Mouse (Mus musculus): Measurements from ENCODE around the gene Dner.

Gene Dner

DNA sequence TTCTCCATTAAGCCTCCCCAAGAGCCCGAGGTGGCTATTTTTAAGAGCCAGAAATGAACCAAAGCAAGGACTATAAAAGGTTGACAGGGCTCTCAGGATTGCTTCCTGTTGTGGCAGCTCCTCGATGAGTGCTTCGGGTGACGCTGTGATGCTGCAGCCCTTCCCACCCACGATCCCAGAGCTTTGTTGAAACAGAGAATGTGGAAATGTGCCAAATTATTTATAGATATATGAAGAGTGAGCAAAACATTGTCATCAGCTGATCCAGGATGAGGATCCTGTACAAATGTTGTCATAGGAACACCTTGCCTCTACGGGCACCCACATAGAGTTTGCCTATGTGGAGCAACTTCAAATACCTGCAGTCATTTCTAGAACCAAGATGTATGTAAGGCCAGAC lies 67.8 kb downstream of the Dner start:
- DNase-seq: no peak

GRCm38 (mm10) chr1:84622978-84623554 lies 73.0 kb downstream of the Dner start:
- no peak for DNase-seq

DNA sequence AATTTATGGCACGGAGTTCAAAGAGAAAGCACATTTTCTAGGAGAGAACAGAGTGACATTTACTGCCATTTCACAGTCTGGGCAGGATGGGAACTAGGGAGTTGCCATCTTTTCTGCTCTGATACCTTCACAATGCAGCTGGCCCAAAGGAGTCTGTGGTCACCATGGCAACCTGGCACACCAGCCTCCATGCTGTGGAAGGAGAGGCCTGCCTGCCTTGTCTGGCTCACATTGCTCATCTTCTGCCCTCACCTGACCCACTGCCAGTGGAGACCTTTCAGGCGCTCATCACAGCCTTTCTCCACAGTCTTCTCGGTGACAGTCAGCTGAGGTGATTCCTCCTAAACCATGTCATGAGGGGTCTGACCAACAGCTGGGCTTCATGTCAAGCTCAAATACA lies 74.7 kb downstream of the Dner start:
- no peak for DNase-seq

- no peak for DNase-seq
These were observed 76.8 kb downstream of the Dner start for GRCm38 (mm10) chr1:84619131-84619760.

GRCm38 (mm10) chr1:84618094-84618493 lies 77.9 kb downstream of the Dner start:
- DNase-seq: no peak

DNA sequence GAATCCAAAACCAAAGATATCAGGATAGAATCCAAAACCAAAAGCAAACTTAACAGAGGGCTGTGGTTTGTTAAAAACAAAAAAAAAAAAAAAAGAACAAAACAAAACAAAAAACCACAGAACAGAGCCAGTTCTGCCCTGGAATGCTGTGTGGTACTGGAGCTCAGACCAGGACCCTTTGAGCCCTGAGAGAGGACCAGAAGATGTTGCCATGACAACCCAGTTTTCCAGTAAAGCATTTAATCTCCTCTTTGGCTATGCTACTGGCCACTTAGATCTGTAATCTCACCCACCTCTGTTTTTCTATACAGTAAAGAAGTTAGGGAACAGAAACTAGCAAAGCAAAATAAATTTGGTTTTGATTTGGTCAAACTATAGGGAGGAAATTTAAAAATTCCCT lies 79.9 kb downstream of the Dner start:
- no peak for DNase-seq

- no peak for DNase-seq
These were observed 81.4 kb downstream of the Dner start for GRCm38 (mm10) chr1:84614596-84614995.

DNA sequence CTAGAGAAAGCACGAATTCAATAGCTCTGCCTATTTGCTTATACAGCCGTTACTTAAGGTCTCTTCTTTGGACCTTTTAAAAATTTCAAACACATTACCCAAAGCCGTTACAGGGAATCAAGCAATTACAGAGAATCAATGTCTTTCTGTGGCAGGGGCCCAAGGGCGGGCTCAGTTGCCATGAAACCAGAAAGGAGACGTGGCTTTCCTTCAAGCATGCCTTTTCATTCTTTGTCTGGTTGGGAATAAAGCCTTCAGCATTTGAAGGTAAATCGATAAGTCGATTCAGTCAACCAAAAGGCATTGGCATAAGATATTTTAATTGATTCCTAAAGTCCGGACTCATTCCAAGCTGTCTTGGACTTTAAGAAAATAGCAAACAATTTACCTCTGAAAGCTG lies 82.9 kb downstream of the Dner start:
- DNase-seq: no peak

DNA sequence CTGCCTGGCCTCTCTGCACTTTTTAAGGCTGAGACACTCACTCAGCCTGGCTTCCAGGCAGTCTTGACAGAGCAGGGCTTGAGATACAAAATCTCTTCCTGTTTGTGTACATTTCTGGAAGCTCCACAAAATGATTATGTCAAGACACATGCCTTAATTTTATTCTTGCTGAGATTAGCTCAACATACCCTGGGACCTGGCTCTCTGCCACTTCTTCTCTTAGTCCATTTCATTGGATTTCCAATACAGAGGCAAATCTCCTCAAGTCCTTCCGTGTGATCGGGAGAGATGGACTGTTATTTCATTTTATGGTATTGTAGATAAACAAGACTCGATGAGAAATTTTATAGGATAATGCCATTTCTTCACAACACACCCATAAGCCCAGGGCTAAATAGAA lies 84.7 kb downstream of the Dner start:
- no peak for DNase-seq

- no peak for DNase-seq
These were observed 97.0 kb downstream of the Dner start for GRCm38 (mm10) chr1:84599025-84599424.

GRCm38 (mm10) chr1:84596023-84596422 lies 100.0 kb downstream of the Dner start:
- no peak for DNase-seq

GRCm38 (mm10) chr1:84592394-84592793 lies 103.6 kb downstream of the Dner start:
- DNase-seq: no peak

DNA sequence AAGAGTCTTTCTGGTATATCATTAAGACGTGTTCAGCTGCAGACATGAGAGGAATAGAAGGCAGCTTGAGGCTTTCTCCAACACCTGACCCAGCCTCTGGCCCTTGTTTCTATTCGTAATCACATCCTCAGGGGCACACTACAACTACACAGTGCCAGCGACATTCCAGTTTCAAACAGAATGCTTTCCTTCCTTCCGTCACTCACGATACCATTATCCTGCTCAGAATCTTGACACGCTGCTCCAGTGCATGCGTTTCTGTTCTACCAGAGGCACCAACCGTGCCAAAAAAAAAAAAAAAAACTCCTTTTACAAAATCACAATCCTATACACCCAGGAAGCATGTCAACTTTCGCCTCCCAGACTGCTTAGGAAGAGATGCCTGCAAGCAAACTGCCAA lies 105.5 kb downstream of the Dner start:
- no peak for DNase-seq

GRCm38 (mm10) chr1:84585434-84585833 lies 110.6 kb downstream of the Dner start:
- DNase-seq: no peak

- DNase-seq: peak; percentile 63
These were observed 114.2 kb downstream of the Dner start for GRCm38 (mm10) chr1:84581812-84582211.

GRCm38 (mm10) chr1:84561841-84562240 lies 134.2 kb downstream of the Dner start:
- DNase-seq: no peak

GRCm38 (mm10) chr1:84561387-84561786 lies 134.6 kb downstream of the Dner start:
- no peak for DNase-seq

DNA sequence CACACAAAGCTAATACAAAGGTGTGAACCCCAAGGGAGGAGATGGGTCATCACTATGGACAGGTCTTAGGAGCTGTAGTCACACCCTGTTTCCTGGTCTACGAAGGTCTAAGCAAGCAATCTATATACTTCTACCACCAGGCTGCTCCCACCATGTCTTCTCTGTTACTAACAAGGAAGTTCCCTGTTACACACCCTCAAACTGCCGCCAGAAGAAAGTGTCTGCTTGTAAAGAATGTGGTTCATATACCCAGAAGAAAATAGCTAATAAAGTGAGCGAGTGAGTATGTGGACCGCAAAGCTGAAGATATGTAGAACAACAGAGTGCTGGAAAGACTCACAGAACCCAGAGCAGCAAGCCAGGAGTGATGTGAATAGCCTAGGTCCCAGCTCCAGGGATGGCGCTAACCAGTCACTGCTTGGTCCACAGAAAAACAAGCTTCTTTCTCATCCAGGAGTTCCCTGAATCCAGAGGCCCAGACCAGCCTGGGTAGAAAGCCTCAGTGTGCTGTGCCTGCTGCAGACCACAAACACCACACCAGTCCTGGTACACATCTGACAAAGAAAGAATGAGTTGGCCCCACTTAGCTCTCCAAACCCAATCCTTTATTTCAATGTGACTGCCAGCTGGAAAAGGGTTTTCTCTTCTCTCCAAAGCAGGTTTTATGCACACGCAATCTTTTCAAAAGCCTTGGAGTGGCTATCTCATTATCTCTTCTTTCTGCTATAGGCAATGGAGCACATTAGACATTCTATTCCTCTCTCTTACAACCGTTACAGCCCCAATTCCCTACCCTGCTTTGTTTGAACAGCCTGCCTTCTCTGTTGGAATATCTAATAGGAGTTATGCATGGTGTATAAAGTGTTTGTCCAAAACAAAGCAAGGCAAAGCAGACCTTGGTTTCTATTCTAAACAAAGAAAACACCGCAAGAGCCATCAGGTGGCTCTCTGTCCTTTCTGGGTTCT lies 139.2 kb downstream of the Dner start:
- no peak for DNase-seq

- no peak for DNase-seq
These were observed 144.0 kb downstream of the Dner start for GRCm38 (mm10) chr1:84552005-84552404.

DNA sequence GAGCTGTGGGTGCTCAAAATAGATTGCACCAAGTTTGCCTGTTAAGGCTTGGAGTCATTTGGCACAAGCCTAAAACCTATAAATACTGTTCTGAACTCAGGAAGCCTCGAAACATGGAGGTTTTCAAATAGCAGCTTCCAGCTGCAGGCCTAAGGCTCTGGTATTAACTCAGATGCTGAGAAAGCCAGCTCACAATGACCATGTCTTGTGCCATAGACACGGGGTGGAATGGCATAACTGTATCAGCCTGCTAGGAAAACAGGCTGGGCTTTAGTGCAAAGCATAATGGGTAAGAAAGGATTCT lies 146.0 kb downstream of the Dner start:
- DNase-seq: no peak

- DNase-seq: no peak
These were observed 146.5 kb downstream of the Dner start for GRCm38 (mm10) chr1:84549367-84550064.

GRCm38 (mm10) chr1:84536069-84536468 lies 160.0 kb downstream of the Dner start:
- DNase-seq: no peak

DNA sequence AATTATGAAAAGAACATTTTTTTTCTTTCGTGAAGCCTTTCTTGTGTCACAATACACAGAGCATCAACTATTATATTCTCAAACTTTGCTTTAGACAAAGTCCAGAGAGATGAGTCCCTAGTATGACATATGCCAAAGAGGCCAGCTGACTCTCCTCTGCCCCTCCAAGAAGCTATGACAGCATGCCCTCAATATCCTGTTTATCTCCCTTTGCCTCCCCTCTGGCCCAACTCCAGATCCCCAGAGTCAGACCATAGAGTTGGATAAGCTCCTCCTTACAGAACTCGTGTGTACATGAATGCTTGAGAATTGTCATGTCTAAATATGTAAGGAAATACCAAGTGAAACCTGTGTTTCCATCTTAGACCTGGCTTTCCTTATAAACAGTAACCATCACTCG lies 170.5 kb downstream of the Dner start:
- DNase-seq: peak; percentile 6

GRCm38 (mm10) chr1:84524413-84524812 lies 171.6 kb downstream of the Dner start:
- no peak for DNase-seq

Measured in lung, postnatal 14 days (tissue).